Mouse (Mus musculus): ENCODE data around the gene Gm20388.

DNA sequence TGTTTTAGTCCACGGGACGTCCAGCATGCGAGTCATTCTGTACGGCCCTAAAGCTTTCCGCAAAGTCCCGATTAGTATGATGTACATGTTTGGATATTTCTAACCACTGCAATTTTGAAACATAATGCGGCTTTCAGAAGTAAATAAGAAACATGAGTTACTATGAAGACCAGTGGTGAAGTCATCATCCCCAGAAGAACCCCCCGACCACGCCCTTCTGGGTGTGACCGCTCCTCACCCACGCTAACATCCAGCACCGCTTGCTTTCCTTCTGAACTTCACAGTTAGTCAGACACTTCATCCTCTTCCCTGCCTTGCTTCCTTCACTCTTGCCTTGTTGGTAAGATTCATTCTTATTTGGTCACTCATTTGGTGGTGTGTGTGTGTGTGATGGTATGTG is 3738.8 kb downstream of the Gm20388 start:
- no peak for TF ChIP-seq CTCF (IDR thresholded peaks at IDR 0.05; ENCODE audit: borderline replicate concordance, insufficient read depth, low read depth, low read length)
- no peak for TF ChIP-seq POLR2A (IDR thresholded peaks at IDR 0.05; ENCODE audit: borderline replicate concordance, insufficient read depth, low read length)
